Comparison of ENCODE assay signal across 9 mouse cellular contexts in the genomic region with DNA sequence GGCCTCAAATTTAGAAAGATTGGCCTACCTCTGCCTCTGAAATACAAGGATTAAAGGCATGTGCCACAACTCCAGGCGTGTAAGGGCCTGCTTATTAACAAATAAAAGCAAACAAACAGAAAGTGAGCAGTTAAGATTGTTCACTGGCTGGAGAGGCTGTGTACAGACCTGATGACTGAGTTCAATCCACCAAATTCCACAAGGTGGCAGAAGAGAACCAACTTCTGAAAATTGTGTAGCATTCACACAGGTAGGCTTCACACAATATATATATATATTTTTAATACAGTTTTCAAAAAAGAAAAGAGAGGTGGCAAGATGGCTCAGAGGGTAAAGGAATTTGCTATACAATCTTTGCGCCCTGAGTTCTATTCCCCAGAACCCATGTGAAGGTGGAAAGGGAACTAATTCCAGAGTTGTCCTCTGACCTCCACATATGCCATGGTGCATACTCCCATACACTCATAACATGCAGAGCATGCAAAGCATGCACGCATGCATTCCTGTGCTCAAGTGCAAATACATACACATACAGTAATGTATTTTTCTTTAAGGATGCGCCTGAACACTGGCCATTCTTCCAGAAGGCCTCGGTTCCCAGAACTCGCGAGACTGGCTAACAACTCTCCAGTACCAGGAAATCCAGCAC. TPM values are rescaled to one million over a fixed set of nuclear protein-coding genes. Genes with fewer than 3 reads are reported as not detected.
A peak's percentile ranks its signal among the peaks of the same experiment; 100 is the strongest.
DNase-seq lines count a peak whose midpoint lies in the region; ATAC-seq and TF ChIP-seq lines count a peak whose summit lies in the region.
"Had no signal": no experiment of that assay in that cellular context is flagged by ENCODE, and none has a peak within 500 bp of the region (broad histone marks: within the 10 kb centered on the region; RNA-seq: fewer than 3 reads in every experiment).

No protein-coding gene starts in this region.

- peak; percentile 71 for TF ChIP-seq CTCF in kidney, postnatal 0 days (IDR thresholded peaks at IDR 0.05; ENCODE audit: low read depth)
- peak; percentile 65 for TF ChIP-seq CTCF in lung, embryonic 14.5 days (IDR thresholded peaks at IDR 0.05; ENCODE audit: low read depth)

- H3K27me3 ChIP-seq in kidney, postnatal 0 days (ENCODE audit: insufficient read depth, low read length): no peaks in the 10 kb centered on the region
- no peaks in the 10 kb centered on the region for H3K27me3 ChIP-seq in kidney, embryonic 16.5 days (ENCODE audit: insufficient read depth, low read length)
- 0 out of 2 replicates have a peak, but pooled peaks cover 2% of the 10 kb centered on the region for H3K27me3 ChIP-seq in lung, embryonic 14.5 days (ENCODE audit: insufficient read depth, low read length)

- no peak overlapping the region for H3K4me2 ChIP-seq in kidney, postnatal 0 days (ENCODE audit: low read length)
- H3K4me2 ChIP-seq in kidney, embryonic 16.5 days (replicated peaks; ENCODE audit: low read depth, low read length): no peak overlapping the region
- no peak overlapping the region for H3K4me2 ChIP-seq in lung, embryonic 14.5 days
- H3K4me2 ChIP-seq: limb, embryonic 13.5 days had no signal

- ATAC-seq in kidney, postnatal 0 days (replicated peaks; ENCODE audit: low FRiP score, low read depth): no peak
- no peak for ATAC-seq in kidney, embryonic 16.5 days (ENCODE audit: low FRiP score, low TSS enrichment)
- no peak for ATAC-seq in lung, embryonic 14.5 days (ENCODE audit: insufficient read depth)
- ATAC-seq in megakaryocyte, adult 5-6 weeks (ENCODE audit: poor library complexity, severe bottlenecking): no peak

- 68% methylated on average over 7 of the region's 7 CpGs for WGBS in kidney, postnatal 0 days
- 59% methylated on average over 7 of the region's 7 CpGs for WGBS in kidney, embryonic 16.5 days
- WGBS in lung, embryonic 14.5 days: 62% methylated on average over 7 of the region's 7 CpGs

- H3K9me3 ChIP-seq in kidney, postnatal 0 days (replicated peaks; ENCODE audit: low read length): no peaks in the 10 kb centered on the region
- no peaks in the 10 kb centered on the region for H3K9me3 ChIP-seq in kidney, embryonic 16.5 days (ENCODE audit: low read length)
- no peaks in the 10 kb centered on the region for H3K9me3 ChIP-seq in lung, embryonic 14.5 days (ENCODE audit: low read depth, low read length)
- H3K9me3 ChIP-seq: limb, embryonic 13.5 days had no signal

- peak; percentile 56 for DNase-seq in adrenal gland, postnatal 10 days
- no peak for DNase-seq in adrenal gland, postnatal 25 days
- DNase-seq in kidney, postnatal 0 days (ENCODE audit: low spot score): peak; percentile 73
- peak; percentile 59 for DNase-seq in A20 (ENCODE audit: low read depth, low spot score)
- peak; percentile 82 for DNase-seq in cerebellum, adult 9-10 months
- DNase-seq in lung, embryonic 14.5 days: peak; percentile 84

- 0 out of 2 replicates have a peak, but pooled peaks cover 3% of the 10 kb centered on the region for H3K4me1 ChIP-seq in kidney, postnatal 0 days (replicated peaks; ENCODE audit: insufficient read depth, low read length)
- H3K4me1 ChIP-seq in kidney, embryonic 16.5 days (ENCODE audit: insufficient read depth, low read length): 0 out of 2 replicates have a peak, but pooled peaks cover 8% of the 10 kb centered on the region
- H3K4me1 ChIP-seq in lung, embryonic 14.5 days (ENCODE audit: insufficient read depth): no peaks in the 10 kb centered on the region

- no peak overlapping the region for H3K27ac ChIP-seq in kidney, postnatal 0 days
- H3K27ac ChIP-seq in kidney, embryonic 16.5 days (ENCODE audit: low read length): no peak overlapping the region
- H3K27ac ChIP-seq in lung, embryonic 14.5 days (ENCODE audit: low read depth): no peak overlapping the region
- H3K27ac ChIP-seq: limb, embryonic 13.5 days had no signal

- H3K4me3 ChIP-seq in kidney, postnatal 0 days (replicated peaks; ENCODE audit: low read depth, low read length): no peak overlapping the region
- H3K4me3 ChIP-seq in kidney, embryonic 16.5 days (ENCODE audit: low read length): no peak overlapping the region
- H3K4me3 ChIP-seq in lung, embryonic 14.5 days (ENCODE audit: low read depth, low read length): no peak overlapping the region
- H3K4me3 ChIP-seq: limb, embryonic 13.5 days had no signal

- no peaks in the 10 kb centered on the region for H3K36me3 ChIP-seq in kidney, postnatal 0 days (ENCODE audit: insufficient read depth, low read length)
- no peaks in the 10 kb centered on the region for H3K36me3 ChIP-seq in kidney, embryonic 16.5 days (ENCODE audit: insufficient read depth, low read length)
- no peaks in the 10 kb centered on the region for H3K36me3 ChIP-seq in lung, embryonic 14.5 days (ENCODE audit: insufficient read depth)
- H3K36me3 ChIP-seq: limb, embryonic 13.5 days had no signal

- no peak overlapping the region for H3K9ac ChIP-seq in kidney, postnatal 0 days (ENCODE audit: low read depth, low read length)
- H3K9ac ChIP-seq in kidney, embryonic 16.5 days (replicated peaks; ENCODE audit: low read length): no peak overlapping the region
- H3K9ac ChIP-seq in lung, embryonic 14.5 days: no peak overlapping the region
- H3K9ac ChIP-seq: limb, embryonic 13.5 days had no signal

RNA-seq across cellular contexts. Expression of a gene that starts 4.2 kb away (rescaled TPM):
- 10 to 100 TPM; 29.0 to 31.9 TPM for total RNA-seq in adrenal gland, postnatal 10 days (2021)
- total RNA-seq in adrenal gland, postnatal 25 days (2021): 21.9 and 24.7 TPM in 2 replicates
- 16.8 and 16.9 TPM in 2 replicates for polyA plus RNA-seq in kidney, postnatal 0 days (2015; fragmentation: Nextera tagmentation; extraction: Ambion mirVana)
- 9.5 and 12.2 TPM in 2 replicates for polyA plus RNA-seq in kidney, embryonic 16.5 days (2015; fragmentation: Nextera tagmentation; extraction: Ambion mirVana)
- 3.8 and 3.9 TPM in 2 replicates for polyA plus RNA-seq in lung, embryonic 14.5 days (2014; fragmentation: Nextera tagmentation; extraction: Ambion mirVana)
- total RNA-seq in megakaryocyte, adult 5-6 weeks (2015): 0.22 and 0.62 TPM in 2 replicates
- total RNA-seq in megakaryocyte, adult 5-6 weeks (2017): 1.1 and 1.4 TPM in 2 replicates

RNA-seq across cellular contexts. Expression of a gene that starts 24.1 kb away (rescaled TPM):
- 10 to 100 TPM; 23.9 to 35.6 TPM for total RNA-seq in adrenal gland, postnatal 10 days (2021)
- total RNA-seq in adrenal gland, postnatal 25 days (2021): 40.7 and 50.1 TPM in 2 replicates
- polyA plus RNA-seq in kidney, postnatal 0 days (2015; fragmentation: Nextera tagmentation; extraction: Ambion mirVana): 23.6 and 26.0 TPM in 2 replicates
- 44.2 and 48.3 TPM in 2 replicates for polyA plus RNA-seq in kidney, embryonic 16.5 days (2015; fragmentation: Nextera tagmentation; extraction: Ambion mirVana)
- polyA plus RNA-seq in lung, embryonic 14.5 days (2014; fragmentation: Nextera tagmentation; extraction: Ambion mirVana): 39.8 and 40.5 TPM in 2 replicates
- total RNA-seq in megakaryocyte, adult 5-6 weeks (2015): 13.7 and 19.1 TPM in 2 replicates
- 7.5 and 22.8 TPM in 2 replicates for total RNA-seq in megakaryocyte, adult 5-6 weeks (2017)

RNA-seq across cellular contexts. Expression of a gene that starts 39.3 kb away (rescaled TPM):
- 10 to 100 TPM; 14.4 to 19.7 TPM for total RNA-seq in adrenal gland, postnatal 10 days (2021)
- total RNA-seq in adrenal gland, postnatal 25 days (2021): 12.4 and 18.2 TPM in 2 replicates
- polyA plus RNA-seq in kidney, postnatal 0 days (2015; fragmentation: Nextera tagmentation; extraction: Ambion mirVana): 13.9 and 25.2 TPM in 2 replicates
- polyA plus RNA-seq in kidney, embryonic 16.5 days (2015; fragmentation: Nextera tagmentation; extraction: Ambion mirVana): 17.4 and 23.4 TPM in 2 replicates
- 11.2 and 13.1 TPM in 2 replicates for polyA plus RNA-seq in lung, embryonic 14.5 days (2014; fragmentation: Nextera tagmentation; extraction: Ambion mirVana)
- 6.5 and 9.8 TPM in 2 replicates for total RNA-seq in megakaryocyte, adult 5-6 weeks (2015)
- 12.9 and 13.5 TPM in 2 replicates for total RNA-seq in megakaryocyte, adult 5-6 weeks (2017)
